Mouse (Mus musculus) brain, embryonic 14.5 days (tissue): ENCODE measurements at regions not wholly inside any gene's neighbourhood (a gene's known extent, or its start where the extent isn't known, plus 50 kb on each side); places are given as distances from the start of the nearest gene placed in this dataset.

Experiments used
- DNase-seq: peaks from one replicate; pipeline ENCODE4 v3.0.0-alpha.2; 2011; ENCODE audit warnings: low read depth
- CTCF ChIP-seq: fragments of 200-500 bp; IDR thresholded peaks from 2 replicates; pipeline ENCODE4 v1.5.1; 2012; ENCODE audit warnings: inconsistent platforms, mild to moderate bottlenecking, moderate library complexity, borderline replicate concordance; ENCODE audit not compliant: insufficient read depth, insufficient read length; ENCODE audit errors: extremely low read depth
- POLR2A ChIP-seq: fragments of 200-500 bp; IDR thresholded peaks from 2 replicates; pipeline ENCODE4 v1.6.1; 2012; ENCODE audit warnings: mild to moderate bottlenecking, inconsistent platforms, borderline replicate concordance; ENCODE audit not compliant: poor library complexity, insufficient read depth, insufficient read length, severe bottlenecking; ENCODE audit errors: extremely low read depth

GRCm38 (mm10) chr6:31212080-31212479, 186.5 kb upstream of the Mkln1 start:
- peak; percentile 21 for DNase-seq
- no peak for TF ChIP-seq POLR2A
- TF ChIP-seq CTCF: no peak

GRCm38 (mm10) chr6:31212694-31213093, 185.8 kb upstream of the Mkln1 start:
- TF ChIP-seq CTCF (no peak), POLR2A (no peak)

DNA sequence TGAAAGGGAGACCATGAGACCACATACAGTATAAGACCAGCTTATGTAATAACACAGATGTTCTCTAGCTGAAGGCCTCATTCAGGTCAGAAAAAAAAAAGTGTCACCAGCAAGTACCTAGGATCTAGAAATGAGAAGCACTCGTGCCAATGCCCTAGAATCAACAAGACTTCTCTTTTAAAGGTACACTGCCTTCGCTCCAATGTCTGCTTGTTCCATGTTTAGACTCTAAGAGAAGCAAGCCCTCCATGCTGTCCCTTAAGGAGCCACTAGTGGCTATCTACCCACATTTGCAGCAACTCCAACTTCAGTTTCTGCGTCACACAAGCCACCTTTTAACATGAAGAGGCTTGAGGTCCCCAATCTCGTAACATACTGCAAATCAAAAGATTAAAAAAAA, 185.4 kb upstream of the Mkln1 start:
- TF ChIP-seq CTCF: no peak
- TF ChIP-seq POLR2A: no peak
- no peak for DNase-seq

More at GRCm38 (mm10) chr6:31212694-31213093, 185.8 kb upstream of the Mkln1 start:
- no peak for DNase-seq

- no peak for DNase-seq
- TF ChIP-seq CTCF (no peak), POLR2A (no peak)
These were observed 182.9 kb upstream of the Mkln1 start for GRCm38 (mm10) chr6:31215661-31216060.

DNA sequence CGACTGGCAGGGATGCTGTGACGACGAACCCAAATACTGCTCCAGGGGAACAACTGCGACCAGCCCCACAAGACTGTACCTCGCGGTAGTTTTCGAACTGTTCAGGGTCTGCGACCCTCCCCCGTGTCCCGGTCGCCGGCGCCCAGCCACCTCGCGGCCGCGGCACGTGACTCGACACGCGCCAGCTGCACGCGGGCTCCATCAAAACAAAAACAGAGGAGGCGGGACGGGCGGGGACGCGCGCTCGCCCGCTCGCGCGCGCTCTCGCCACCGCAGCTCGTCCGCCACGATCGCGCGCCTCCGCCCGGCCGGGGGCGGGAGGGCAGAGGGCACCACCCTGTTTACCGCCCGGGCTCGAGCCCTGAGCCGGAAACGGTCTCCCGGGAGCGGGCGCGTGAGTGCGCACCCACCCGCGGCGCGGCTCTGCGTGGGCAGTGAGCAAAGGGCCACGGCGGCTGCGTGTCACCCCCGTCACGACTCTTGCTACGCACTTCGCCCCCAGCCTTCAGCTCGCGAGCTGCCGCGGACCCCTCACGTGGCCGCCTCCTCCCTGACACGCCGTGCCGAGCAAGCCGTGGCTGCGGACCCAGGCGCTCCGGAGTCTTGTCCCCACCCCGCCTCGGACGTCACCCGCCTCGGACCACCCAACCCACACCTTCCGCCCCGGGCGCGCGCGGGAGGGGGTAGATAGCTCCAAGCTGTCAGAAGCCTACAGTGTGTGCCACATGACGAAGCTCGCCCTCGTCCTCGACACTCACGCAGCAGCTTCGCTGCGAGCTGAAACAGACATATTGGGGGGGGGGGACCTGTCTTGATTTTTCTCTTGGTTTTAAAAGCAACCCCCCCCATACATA, 182.1 kb upstream of the Mkln1 start:
- TF ChIP-seq CTCF (no peak), POLR2A (no peak)
- DNase-seq: peak; percentile 72

- TF ChIP-seq CTCF (no peak), POLR2A (no peak)
- DNase-seq: no peak
These were observed 181.4 kb upstream of the Mkln1 start for GRCm38 (mm10) chr6:31217060-31217541.

GRCm38 (mm10) chr6:31217641-31218138, 180.8 kb upstream of the Mkln1 start:
- peak; percentile 74 for DNase-seq
- TF ChIP-seq POLR2A (no peak), CTCF (no peak)

DNA sequence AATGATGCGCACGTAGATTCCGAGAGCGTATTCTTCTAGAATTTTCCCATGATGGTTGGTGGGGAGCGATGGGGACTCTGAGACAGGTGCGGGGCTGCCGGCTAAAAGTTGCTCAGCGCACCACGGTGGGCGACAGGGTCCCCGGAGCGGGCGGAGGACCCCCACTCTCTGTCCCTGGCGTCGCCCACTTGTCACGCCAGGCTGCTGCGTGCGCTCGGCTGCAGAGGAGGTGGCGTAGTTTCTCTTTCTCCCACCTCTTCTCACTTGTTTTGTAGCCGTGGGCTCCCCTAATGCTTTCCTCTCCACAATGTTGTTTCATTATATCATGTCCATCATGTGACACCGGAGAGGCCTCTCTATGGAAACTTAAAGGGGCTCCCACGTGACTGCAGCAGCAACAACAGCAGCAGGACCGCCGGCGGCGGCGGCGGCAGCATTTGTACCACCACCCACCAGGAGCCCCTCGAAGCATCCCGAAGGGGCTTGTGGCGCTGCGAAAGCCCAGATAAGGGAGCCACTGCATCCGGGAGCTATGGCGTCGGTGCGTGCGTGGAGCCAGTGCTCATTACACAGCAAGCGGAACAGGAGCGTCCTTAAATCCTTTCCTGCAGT, 180.3 kb upstream of the Mkln1 start:
- peak; percentile 78 for DNase-seq
- TF ChIP-seq POLR2A (no peak), CTCF (no peak)

DNA sequence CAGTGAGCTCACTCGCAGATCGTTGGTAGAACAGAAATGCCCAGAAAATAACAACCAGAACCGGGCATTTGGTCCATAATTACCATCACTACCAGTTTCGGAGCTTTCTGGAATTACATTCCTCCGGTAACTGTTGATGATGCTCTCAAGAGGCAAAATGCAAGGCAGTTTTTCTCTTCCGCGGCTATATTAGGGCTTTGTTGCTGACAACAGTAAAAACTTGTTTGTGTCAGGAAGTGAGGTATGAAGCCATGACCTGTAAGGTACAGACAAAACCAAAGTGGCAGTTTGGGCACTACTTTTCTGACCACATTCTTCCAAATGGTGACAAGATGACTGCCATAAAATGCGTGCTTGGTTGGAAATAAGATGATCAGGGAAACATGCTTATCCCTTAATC, 179.7 kb upstream of the Mkln1 start:
- no peak for TF ChIP-seq CTCF
- TF ChIP-seq POLR2A: no peak
- peak; percentile 9 for DNase-seq

DNA sequence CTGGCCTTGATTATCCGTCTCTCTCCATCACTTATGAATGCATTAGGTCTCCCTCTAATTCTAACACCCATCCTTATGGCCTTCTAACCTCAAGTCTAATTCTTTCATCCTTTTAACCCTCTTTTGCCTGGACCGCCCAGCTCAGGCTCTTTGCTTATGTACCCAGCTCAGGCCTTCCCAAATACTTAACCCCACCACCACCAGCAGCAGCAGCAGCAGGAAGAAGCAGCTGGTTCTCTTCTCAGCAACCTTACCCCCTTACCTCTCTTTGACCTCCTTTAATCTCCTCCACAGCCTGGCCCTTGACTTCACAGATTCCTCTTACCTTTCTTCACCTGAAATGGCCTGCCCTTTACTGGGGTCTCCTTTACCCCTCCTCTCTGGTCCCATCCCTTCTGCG, 178.8 kb upstream of the Mkln1 start:
- TF ChIP-seq POLR2A: no peak
- no peak for TF ChIP-seq CTCF
- no peak for DNase-seq

GRCm38 (mm10) chr6:31220184-31220931, 178.2 kb upstream of the Mkln1 start:
- TF ChIP-seq CTCF: no peak
- no peak for TF ChIP-seq POLR2A
- DNase-seq: peak; percentile 71

DNA sequence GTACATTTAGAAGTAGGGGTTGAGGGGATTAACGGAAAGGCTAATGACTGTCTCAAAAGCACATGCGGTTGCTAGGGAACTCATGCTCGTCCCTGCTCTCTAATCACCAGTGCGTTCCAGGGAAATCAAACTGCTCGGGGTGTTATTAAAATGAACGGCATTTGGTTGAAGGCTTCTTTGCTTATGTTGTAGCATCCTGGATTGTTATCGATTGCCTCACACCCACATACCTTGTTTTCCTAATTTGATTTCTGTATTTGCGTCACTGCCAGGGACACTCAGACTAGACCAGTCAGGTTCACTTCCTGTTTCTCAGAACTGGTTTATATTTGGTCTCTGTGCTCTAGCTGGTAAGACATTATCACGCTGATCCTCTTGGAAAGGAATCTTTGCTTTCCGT, 177.0 kb upstream of the Mkln1 start:
- peak; percentile 75 for DNase-seq
- TF ChIP-seq CTCF: no peak
- no peak for TF ChIP-seq POLR2A
